Mouse (Mus musculus) pancreas, adult 10 weeks (tissue): ENCODE results near the gene Sugct. TPM values are rescaled to one million over a fixed set of nuclear protein-coding genes. Genes with fewer than 3 reads are reported as not detected.

Experiments
- polyA plus RNA-seq: library from polyadenylated mRNA; stranded (reverse); fragments of 350-450 nt; fragmentation: Illumina TruSeq; extraction: RNeasy Lipid Tissue Mini Kit (QIAGEN cat#74804); gene quantifications from one replicate; pipeline ENCODE4 v1.2.3, GENCODE M21; 2015; ENCODE audit warnings: low read depth, low replicate concordance; ENCODE audit not compliant: insufficient read depth

The Sugct gene
- 2.8 TPM for polyA plus RNA-seq

GRCm38 (mm10) chr13:17694911-17695699, at the start of gene Sugct, which contains the start of gene Mplkip:
Sugct (minus strand) TSS chr13:17695553.
Mplkip (plus strand) TSS chr13:17695192.

Other genes starting within 250 kb of the Sugct start
- gene Mplkip, start 361 bp downstream of the Sugct start, polyA plus RNA-seq, result 4.8 TPM
- gene Cdk13, start 109.5 kb upstream of the Sugct start, polyA plus RNA-seq, result 7.4 TPM
- gene Rala, start 248.7 kb upstream of the Sugct start, polyA plus RNA-seq, result 7.4 TPM